Mouse (Mus musculus): ENCODE measurements around the gene Hadh. TPM values are rescaled to one million over a fixed set of nuclear protein-coding genes. Genes with fewer than 3 reads are reported as not detected.

The Hadh gene
- polyA plus RNA-seq, 1 experiment = 32.0 TPM

DNA sequence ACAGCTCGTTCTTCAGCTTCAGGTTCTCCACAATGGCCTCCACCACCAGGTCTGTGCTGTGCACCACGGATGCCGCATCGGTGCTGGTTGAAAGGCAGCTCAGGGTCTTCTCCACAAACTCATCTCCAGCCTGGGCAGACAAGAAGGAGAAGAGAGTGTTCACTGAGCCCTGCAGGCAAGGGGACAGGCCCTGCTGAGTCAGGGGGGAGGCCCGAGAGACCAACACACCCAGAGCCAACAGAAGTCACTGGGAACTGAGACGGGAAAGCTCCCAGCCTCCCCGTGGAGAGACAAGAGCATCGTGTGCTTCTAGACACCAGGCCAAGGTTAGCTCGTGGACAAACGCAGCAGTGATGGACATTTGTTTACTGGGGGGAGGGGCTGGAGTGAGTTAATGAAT, 23.5 kb downstream of the Hadh start:
- no peak for DNase-seq (ENCODE audit: low read depth)
- no peak for TF ChIP-seq POLR2A (IDR thresholded peaks at IDR 0.05; ENCODE audit: borderline replicate concordance, extremely low read depth, insufficient read depth, insufficient read length, poor library complexity, severe bottlenecking)
- no peak for TF ChIP-seq CTCF (IDR thresholded peaks at IDR 0.05; ENCODE audit: borderline replicate concordance, extremely low read depth, insufficient read depth, insufficient read length)

- TF ChIP-seq POLR2A (IDR thresholded peaks at IDR 0.05; ENCODE audit: borderline replicate concordance, extremely low read depth, insufficient read depth, insufficient read length, poor library complexity, severe bottlenecking) = no peak
- no peak for TF ChIP-seq CTCF (IDR thresholded peaks at IDR 0.05; ENCODE audit: borderline replicate concordance, extremely low read depth, insufficient read depth, insufficient read length)
- no peak for DNase-seq (ENCODE audit: low read depth)
These were observed 24.1 kb downstream of the Hadh start for GRCm38 (mm10) chr3:131247851-131248250.

- no peak for TF ChIP-seq POLR2A (IDR thresholded peaks at IDR 0.05; ENCODE audit: borderline replicate concordance, extremely low read depth, insufficient read depth, insufficient read length, poor library complexity, severe bottlenecking)
- no peak for TF ChIP-seq CTCF (IDR thresholded peaks at IDR 0.05; ENCODE audit: borderline replicate concordance, extremely low read depth, insufficient read depth, insufficient read length)
- DNase-seq (ENCODE audit: low read depth) = no peak
These were observed 24.5 kb downstream of the Hadh start for GRCm38 (mm10) chr3:131247447-131247846.

- TF ChIP-seq CTCF (IDR thresholded peaks at IDR 0.05; ENCODE audit: borderline replicate concordance, extremely low read depth, insufficient read depth, insufficient read length) = no peak
- no peak for TF ChIP-seq POLR2A (IDR thresholded peaks at IDR 0.05; ENCODE audit: borderline replicate concordance, extremely low read depth, insufficient read depth, insufficient read length, poor library complexity, severe bottlenecking)
- no peak for DNase-seq (ENCODE audit: low read depth)
These were observed 25.3 kb downstream of the Hadh start for GRCm38 (mm10) chr3:131246579-131247046.

GRCm38 (mm10) chr3:131245766-131246578, 25.9 kb downstream of the Hadh start:
- DNase-seq (ENCODE audit: low read depth) = peak; percentile 88
- TF ChIP-seq CTCF (IDR thresholded peaks at IDR 0.05; ENCODE audit: borderline replicate concordance, extremely low read depth, insufficient read depth, insufficient read length) (peak; percentile 77; the same call in 1 of the 2 replicates), POLR2A (IDR thresholded peaks at IDR 0.05; ENCODE audit: borderline replicate concordance, extremely low read depth, insufficient read depth, insufficient read length, poor library complexity, severe bottlenecking) (no peak)

- TF ChIP-seq CTCF (IDR thresholded peaks at IDR 0.05; ENCODE audit: borderline replicate concordance, extremely low read depth, insufficient read depth, insufficient read length) = peak; percentile 92
- no peak for TF ChIP-seq POLR2A (IDR thresholded peaks at IDR 0.05; ENCODE audit: borderline replicate concordance, extremely low read depth, insufficient read depth, insufficient read length, poor library complexity, severe bottlenecking)
- DNase-seq (ENCODE audit: low read depth) = peak; percentile 95
These were observed 33.9 kb downstream of the Hadh start for GRCm38 (mm10) chr3:131237785-131238633.

GRCm38 (mm10) chr3:131237061-131237460, 34.8 kb downstream of the Hadh start:
- no peak for TF ChIP-seq CTCF (IDR thresholded peaks at IDR 0.05; ENCODE audit: borderline replicate concordance, extremely low read depth, insufficient read depth, insufficient read length)
- no peak for TF ChIP-seq POLR2A (IDR thresholded peaks at IDR 0.05; ENCODE audit: borderline replicate concordance, extremely low read depth, insufficient read depth, insufficient read length, poor library complexity, severe bottlenecking)
- no peak for DNase-seq (ENCODE audit: low read depth)

DNA sequence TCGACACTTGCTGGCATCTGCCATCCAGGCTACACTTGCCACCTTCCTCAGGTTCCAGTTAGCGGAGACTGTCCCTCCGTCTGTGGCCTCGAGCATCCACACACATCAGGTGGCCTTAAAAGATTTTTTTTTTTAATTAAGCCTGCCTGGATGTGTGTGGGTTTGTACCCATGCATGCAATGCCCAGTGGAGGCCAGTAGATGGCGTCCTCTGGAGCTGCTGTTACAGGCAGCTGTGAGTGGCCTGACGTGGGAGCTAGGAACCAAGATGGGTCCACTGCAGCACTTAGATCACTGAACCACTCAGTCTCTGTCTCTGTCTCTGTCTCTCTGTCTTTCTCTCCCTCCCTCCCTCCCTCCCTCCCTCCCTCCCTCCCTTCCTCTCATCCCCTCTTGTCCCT, 43.8 kb downstream of the Hadh start:
- TF ChIP-seq CTCF (IDR thresholded peaks at IDR 0.05; ENCODE audit: borderline replicate concordance, extremely low read depth, insufficient read depth, insufficient read length) (peak; percentile 54), POLR2A (IDR thresholded peaks at IDR 0.05; ENCODE audit: borderline replicate concordance, extremely low read depth, insufficient read depth, insufficient read length, poor library complexity, severe bottlenecking) (no peak)
- DNase-seq (ENCODE audit: low read depth) = no peak

DNA sequence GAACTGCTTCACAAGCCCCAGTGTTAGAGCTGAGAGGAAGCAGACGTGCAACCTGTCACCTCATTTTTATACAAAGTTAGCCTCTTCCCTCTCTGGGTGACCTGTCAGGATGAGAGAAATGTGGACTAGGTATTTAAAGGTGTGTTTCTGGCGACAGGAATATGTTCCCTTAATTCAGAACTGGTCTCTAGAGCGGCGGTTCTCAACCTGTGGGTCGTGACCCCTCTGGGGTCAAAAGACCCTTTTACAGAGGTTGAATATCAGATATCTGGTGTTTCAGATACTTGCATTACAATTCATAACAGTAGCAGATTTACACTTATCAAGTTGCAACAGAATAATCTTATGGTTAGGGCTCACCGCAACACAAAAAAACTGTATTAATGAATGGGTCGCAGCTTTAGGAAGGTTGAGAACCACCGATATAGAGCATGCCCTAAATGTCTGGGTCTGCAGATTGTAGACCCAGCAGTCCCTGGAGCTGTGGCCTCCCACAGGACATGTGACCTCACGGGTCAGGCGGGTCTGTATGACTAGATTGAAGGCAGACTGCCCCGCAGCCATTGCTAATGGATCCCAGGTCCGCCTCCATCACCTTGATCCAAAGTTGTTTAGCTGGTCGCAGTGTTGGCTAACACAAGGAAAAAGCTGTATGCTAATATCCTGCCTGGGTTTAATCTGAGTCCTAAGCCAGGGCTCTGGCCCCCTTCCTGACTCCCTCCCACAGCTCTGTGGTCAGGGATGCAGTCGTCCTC, 53.1 kb downstream of the Hadh start:
- TF ChIP-seq CTCF (IDR thresholded peaks at IDR 0.05; ENCODE audit: borderline replicate concordance, extremely low read depth, insufficient read depth, insufficient read length) = no peak

GRCm38 (mm10) chr3:131214841-131215240, 57.1 kb downstream of the Hadh start:
- peak; percentile 67 for TF ChIP-seq CTCF (IDR thresholded peaks at IDR 0.05; ENCODE audit: borderline replicate concordance, extremely low read depth, insufficient read depth, insufficient read length)
- no peak for TF ChIP-seq POLR2A (IDR thresholded peaks at IDR 0.05; ENCODE audit: borderline replicate concordance, extremely low read depth, insufficient read depth, insufficient read length, poor library complexity, severe bottlenecking)
- DNase-seq (ENCODE audit: low read depth) = no peak

More for the DNA sequence above, 53.1 kb downstream of the Hadh start:
- DNase-seq (ENCODE audit: low read depth) = no peak
